Mouse (Mus musculus): ENCODE measurements around the gene Nek7. TPM values are rescaled to one million over a fixed set of nuclear protein-coding genes. Genes with fewer than 3 reads are reported as not detected.

The Nek7 gene
- polyA plus RNA-seq, 1 experiment = 63.3 TPM

GRCm38 (mm10) chr1:138614552-138615287 is 5.2 kb downstream of the Nek7 start:
- TF ChIP-seq CTCF (IDR thresholded peaks at IDR 0.05; ENCODE audit: borderline replicate concordance, insufficient read depth, low read length) (no peak), POLR2A (IDR thresholded peaks at IDR 0.05; ENCODE audit: low read depth, low read length) (no peak)

GRCm38 (mm10) chr1:138612177-138612576 is 7.8 kb downstream of the Nek7 start:
- no peak for TF ChIP-seq CTCF (IDR thresholded peaks at IDR 0.05; ENCODE audit: borderline replicate concordance, insufficient read depth, low read length)
- TF ChIP-seq POLR2A (IDR thresholded peaks at IDR 0.05; ENCODE audit: low read depth, low read length) = no peak
- H3K4me1 ChIP-seq (ENCODE audit: control insufficient read depth, insufficient read depth, low read length) = no peaks in the 10 kb centered on the region; the same call in 1 of the 2 replicates
- no peak overlapping the region for H3K4me3 ChIP-seq (ENCODE audit: insufficient read depth, low read length)
- H3K27ac ChIP-seq (ENCODE audit: insufficient read depth, low read length) = no peak overlapping the region

More at GRCm38 (mm10) chr1:138614552-138615287, 5.2 kb downstream of the Nek7 start:
- H3K4me3 ChIP-seq (ENCODE audit: insufficient read depth, low read length) = no peak overlapping the region
- no peak overlapping the region for H3K27ac ChIP-seq (ENCODE audit: insufficient read depth, low read length)
- H3K4me1 ChIP-seq (ENCODE audit: control insufficient read depth, insufficient read depth, low read length) = no peaks in the 10 kb centered on the region; the same call in 1 of the 2 replicates

GRCm38 (mm10) chr1:138609176-138609575 is 10.8 kb downstream of the Nek7 start:
- Histone ChIP-seq H3K4me1 (ENCODE audit: control insufficient read depth, insufficient read depth, low read length) (no peaks in the 10 kb centered on the region; the same call in 1 of the 2 replicates), H3K27ac (ENCODE audit: insufficient read depth, low read length) (no peak overlapping the region), H3K4me3 (ENCODE audit: insufficient read depth, low read length) (no peak overlapping the region)
- TF ChIP-seq CTCF (IDR thresholded peaks at IDR 0.05; ENCODE audit: borderline replicate concordance, insufficient read depth, low read length) = no peak

GRCm38 (mm10) chr1:138608336-138608735 is 11.6 kb downstream of the Nek7 start:
- H3K4me1 ChIP-seq (ENCODE audit: control insufficient read depth, insufficient read depth, low read length) = no peaks in the 10 kb centered on the region; the same call in 1 of the 2 replicates
- TF ChIP-seq POLR2A (IDR thresholded peaks at IDR 0.05; ENCODE audit: low read depth, low read length) (no peak), CTCF (IDR thresholded peaks at IDR 0.05; ENCODE audit: borderline replicate concordance, insufficient read depth, low read length) (no peak)
- H3K4me3 ChIP-seq (ENCODE audit: insufficient read depth, low read length) = no peak overlapping the region
- H3K27ac ChIP-seq (ENCODE audit: insufficient read depth, low read length) = no peak overlapping the region

GRCm38 (mm10) chr1:138607862-138608261 is 12.1 kb downstream of the Nek7 start:
- Histone ChIP-seq H3K4me1 (ENCODE audit: control insufficient read depth, insufficient read depth, low read length) (no peaks in the 10 kb centered on the region; the same call in 1 of the 2 replicates), H3K4me3 (ENCODE audit: insufficient read depth, low read length) (no peak overlapping the region)
- no peak for TF ChIP-seq POLR2A (IDR thresholded peaks at IDR 0.05; ENCODE audit: low read depth, low read length)
- TF ChIP-seq CTCF (IDR thresholded peaks at IDR 0.05; ENCODE audit: borderline replicate concordance, insufficient read depth, low read length) = no peak

GRCm38 (mm10) chr1:138606771-138607170 is 13.2 kb downstream of the Nek7 start:
- H3K4me3 ChIP-seq (ENCODE audit: insufficient read depth, low read length) = no peak overlapping the region
- no peak overlapping the region for H3K27ac ChIP-seq (ENCODE audit: insufficient read depth, low read length)
- TF ChIP-seq POLR2A (IDR thresholded peaks at IDR 0.05; ENCODE audit: low read depth, low read length) = no peak
- no peak for TF ChIP-seq CTCF (IDR thresholded peaks at IDR 0.05; ENCODE audit: borderline replicate concordance, insufficient read depth, low read length)
- no peaks in the 10 kb centered on the region; the same call in 1 of the 2 replicates for H3K4me1 ChIP-seq (ENCODE audit: control insufficient read depth, insufficient read depth, low read length)

More at GRCm38 (mm10) chr1:138607862-138608261, 12.1 kb downstream of the Nek7 start:
- H3K27ac ChIP-seq (ENCODE audit: insufficient read depth, low read length) = no peak overlapping the region

GRCm38 (mm10) chr1:138604736-138605135 is 15.2 kb downstream of the Nek7 start:
- H3K27ac ChIP-seq (ENCODE audit: insufficient read depth, low read length) = no peak overlapping the region
- no peaks in the 10 kb centered on the region; the same call in 1 of the 2 replicates for H3K4me1 ChIP-seq (ENCODE audit: control insufficient read depth, insufficient read depth, low read length)
- no peak overlapping the region for H3K4me3 ChIP-seq (ENCODE audit: insufficient read depth, low read length)
- TF ChIP-seq POLR2A (IDR thresholded peaks at IDR 0.05; ENCODE audit: low read depth, low read length) (no peak), CTCF (IDR thresholded peaks at IDR 0.05; ENCODE audit: borderline replicate concordance, insufficient read depth, low read length) (no peak)

GRCm38 (mm10) chr1:138603974-138604373 is 16.0 kb downstream of the Nek7 start:
- TF ChIP-seq POLR2A (IDR thresholded peaks at IDR 0.05; ENCODE audit: low read depth, low read length) = no peak
- no peak for TF ChIP-seq CTCF (IDR thresholded peaks at IDR 0.05; ENCODE audit: borderline replicate concordance, insufficient read depth, low read length)
- no peaks in the 10 kb centered on the region; the same call in 1 of the 2 replicates for H3K4me1 ChIP-seq (ENCODE audit: control insufficient read depth, insufficient read depth, low read length)
- H3K4me3 ChIP-seq (ENCODE audit: insufficient read depth, low read length) = no peak overlapping the region

DNA sequence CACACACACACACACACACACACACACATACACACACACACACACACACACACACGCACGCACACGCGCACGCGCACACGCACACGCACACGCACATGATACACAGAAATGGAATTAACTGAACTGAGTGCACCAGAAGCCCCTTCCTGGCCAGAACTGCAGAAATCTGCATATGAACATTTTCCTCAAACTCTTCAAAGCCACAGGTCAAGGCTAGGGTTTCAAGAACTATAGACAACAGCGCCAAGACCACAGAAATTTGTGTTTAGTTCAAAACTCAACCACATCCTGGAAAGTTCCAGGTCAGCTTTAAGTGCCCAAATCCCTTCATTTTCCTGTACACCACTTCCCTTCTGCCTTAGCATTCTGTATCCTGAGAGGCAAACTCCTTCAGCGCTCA is 21.9 kb downstream of the Nek7 start:
- TF ChIP-seq CTCF (IDR thresholded peaks at IDR 0.05; ENCODE audit: borderline replicate concordance, insufficient read depth, low read length) (no peak), POLR2A (IDR thresholded peaks at IDR 0.05; ENCODE audit: low read depth, low read length) (no peak)
- H3K4me3 ChIP-seq (ENCODE audit: insufficient read depth, low read length) = no peak overlapping the region
- peaks cover 7% of the 10 kb centered on the region for H3K4me1 ChIP-seq (ENCODE audit: control insufficient read depth, insufficient read depth, low read length)
- no peak overlapping the region for H3K27ac ChIP-seq (ENCODE audit: insufficient read depth, low read length)

More at GRCm38 (mm10) chr1:138603974-138604373, 16.0 kb downstream of the Nek7 start:
- H3K27ac ChIP-seq (ENCODE audit: insufficient read depth, low read length) = 0 out of 2 replicates have a peak overlapping the region, but pooled peaks have one; percentile 20

DNA sequence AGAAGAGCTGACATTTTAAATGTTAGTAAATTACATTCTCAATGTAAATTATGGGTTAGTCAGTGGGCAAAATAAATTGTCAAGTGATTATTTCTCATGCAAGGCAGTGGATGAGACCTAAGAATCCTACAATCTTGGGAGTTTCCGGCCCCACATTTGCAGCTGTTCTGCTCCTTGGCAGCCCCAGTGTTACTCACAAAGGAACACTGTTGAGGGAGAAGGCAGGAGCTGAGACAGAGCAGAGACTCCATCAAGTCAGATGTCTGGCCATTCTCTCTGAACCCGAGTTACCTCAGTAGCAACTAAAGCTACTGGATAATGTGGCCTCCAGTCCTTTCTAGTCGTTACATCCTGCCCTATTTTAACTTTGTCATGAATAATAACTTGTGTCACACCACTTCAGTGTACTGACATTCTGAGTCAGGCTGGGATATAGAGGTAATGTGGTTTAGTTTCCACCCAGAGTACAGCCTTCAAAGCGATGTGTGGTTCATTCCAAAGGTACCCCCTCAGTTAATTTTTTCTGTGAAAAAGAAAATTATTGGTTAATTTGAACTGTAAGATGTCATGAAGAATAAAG is 23.7 kb downstream of the Nek7 start:
- Histone ChIP-seq H3K27ac (ENCODE audit: insufficient read depth, low read length) (peak overlapping the region; percentile 67), H3K4me3 (ENCODE audit: insufficient read depth, low read length) (no peak overlapping the region), H3K4me1 (ENCODE audit: control insufficient read depth, insufficient read depth, low read length) (peaks cover 7% of the 10 kb centered on the region)
- TF ChIP-seq CTCF (IDR thresholded peaks at IDR 0.05; ENCODE audit: borderline replicate concordance, insufficient read depth, low read length) (no peak), POLR2A (IDR thresholded peaks at IDR 0.05; ENCODE audit: low read depth, low read length) (no peak)
